Mouse (Mus musculus): ENCODE data around the gene Polr2b.
A peak's percentile ranks its signal among the peaks of the same experiment; 100 is the strongest.

Polr2b gene

DNA sequence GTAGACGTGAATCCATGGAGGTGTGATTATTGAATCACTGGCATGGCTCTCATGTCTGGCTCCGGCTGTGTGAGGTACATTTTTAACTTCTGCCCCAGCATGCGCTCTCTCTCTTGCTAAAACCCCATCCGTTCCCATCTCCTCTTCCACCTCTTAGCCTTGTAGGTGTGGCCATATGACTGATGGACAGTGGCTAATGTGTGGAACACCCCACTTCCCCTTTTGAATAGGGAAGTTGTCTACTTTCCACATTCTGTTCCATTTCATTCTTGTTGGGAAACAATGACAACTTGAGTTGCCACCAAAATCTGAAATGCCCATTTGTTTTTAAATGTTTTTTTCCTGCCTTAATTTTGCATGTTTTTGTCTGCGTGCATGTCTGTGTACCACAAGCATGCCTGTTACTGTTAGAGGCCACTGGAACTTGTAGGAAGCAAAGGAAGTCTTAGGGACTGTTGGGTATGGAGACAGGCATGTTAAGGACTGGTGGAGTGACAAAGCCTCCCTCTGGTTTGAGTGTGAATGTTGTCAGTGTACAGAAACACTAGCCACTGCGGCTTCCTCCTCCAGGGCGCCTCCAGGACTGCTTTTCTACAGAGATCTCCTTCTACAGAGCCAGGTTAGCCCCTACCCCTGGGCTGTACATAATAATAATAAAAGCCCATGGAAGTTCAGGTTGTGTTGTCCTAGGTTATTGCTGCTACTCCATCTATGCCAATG, 17.0 kb upstream of the Polr2b start:
- no peak for DNase-seq (ENCODE audit: low spot score in 2 of 2)

DNA sequence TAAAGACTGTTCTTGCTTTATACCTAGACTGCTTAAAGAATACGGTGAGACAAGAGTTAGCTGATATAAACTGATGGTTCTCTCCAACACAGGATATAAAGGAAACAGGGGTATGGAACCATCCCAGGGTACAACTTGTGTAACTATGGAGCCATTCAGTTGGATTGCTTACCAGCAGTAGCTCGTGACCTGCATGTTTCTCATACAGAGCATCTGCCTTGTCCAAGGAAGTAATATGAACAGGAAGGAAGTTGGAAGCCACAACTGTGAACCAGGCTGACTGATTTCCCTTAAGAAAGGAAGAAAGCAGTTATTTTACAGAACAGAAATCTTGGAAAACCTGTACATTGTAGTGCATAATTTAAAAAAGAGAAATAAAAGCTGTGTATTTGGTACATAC, 10.5 kb upstream of the Polr2b start:
- DNase-seq (ENCODE audit: low spot score in 2 of 2) = no peak

GRCm38 (mm10) chr5:77301296-77301903, 8.5 kb upstream of the Polr2b start:
- no peak for DNase-seq (ENCODE audit: low spot score in 2 of 2)

DNA sequence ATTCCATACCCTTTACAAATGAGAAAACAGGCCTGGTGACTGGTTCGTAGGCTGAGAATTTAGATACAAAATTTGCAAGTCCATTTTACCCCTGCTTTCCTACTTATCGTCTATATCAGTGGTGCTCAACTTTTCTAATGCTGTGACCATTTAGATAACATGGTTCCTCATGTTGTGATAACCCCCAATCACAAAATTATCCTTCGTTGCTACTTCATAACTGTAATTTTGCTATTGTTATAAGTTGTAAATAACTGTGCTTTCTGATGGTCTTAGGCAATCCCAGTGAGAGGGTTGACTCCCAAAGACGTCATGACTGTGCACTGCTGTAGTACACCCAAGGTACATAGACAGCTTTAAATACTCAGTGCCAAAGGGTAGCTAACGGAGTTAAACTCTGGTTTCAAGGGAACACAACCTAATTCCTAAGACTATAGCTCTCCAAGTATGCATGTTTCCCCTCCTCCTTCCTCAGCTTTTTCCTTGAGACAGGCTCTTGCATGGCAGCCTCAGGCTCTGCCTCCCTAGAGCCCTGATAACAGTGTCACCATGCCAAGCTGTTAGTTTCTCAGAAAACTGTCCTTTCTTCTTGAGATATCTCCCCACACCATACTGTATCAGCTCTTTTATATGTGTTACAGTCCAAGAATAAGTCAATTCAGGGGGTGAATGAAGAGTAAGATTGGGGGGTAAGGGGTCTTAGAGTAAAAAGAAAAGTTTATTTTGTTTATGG, 2.0 kb upstream of the Polr2b start:
- no peak for DNase-seq (ENCODE audit: low spot score in 2 of 2)

- no peak for DNase-seq (ENCODE audit: low spot score in 2 of 2)
Observed at GRCm38 (mm10) chr5:77309051-77309906, 668 bp upstream of the Polr2b start.

GRCm38 (mm10) chr5:77314206-77314605, 4.3 kb downstream of the Polr2b start:
- DNase-seq (ENCODE audit: low spot score in 2 of 2) = no peak

DNA sequence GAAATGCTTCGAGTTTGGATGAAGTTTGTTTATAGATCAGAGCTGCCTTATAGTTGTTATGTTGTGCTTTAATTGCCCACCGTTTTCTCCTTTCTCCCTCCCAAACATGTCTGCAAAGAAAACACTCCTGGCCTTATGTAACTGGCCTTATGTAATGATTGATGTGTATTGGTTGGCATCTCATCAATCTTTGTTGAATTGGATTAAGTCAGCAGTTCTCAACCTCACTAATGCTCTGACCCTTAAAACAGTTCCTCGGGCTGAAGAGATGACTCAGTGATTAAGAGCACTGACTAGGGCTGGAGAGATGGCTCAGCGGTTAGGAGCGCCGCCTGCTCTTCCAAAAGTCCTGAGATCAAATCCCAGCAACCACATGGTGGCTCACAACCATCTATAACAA, 5.0 kb downstream of the Polr2b start:
- no peak for DNase-seq (ENCODE audit: low spot score in 2 of 2)

GRCm38 (mm10) chr5:77324936-77325335, 15.0 kb downstream of the Polr2b start:
- no peak for DNase-seq (ENCODE audit: low spot score in 2 of 2)

DNA sequence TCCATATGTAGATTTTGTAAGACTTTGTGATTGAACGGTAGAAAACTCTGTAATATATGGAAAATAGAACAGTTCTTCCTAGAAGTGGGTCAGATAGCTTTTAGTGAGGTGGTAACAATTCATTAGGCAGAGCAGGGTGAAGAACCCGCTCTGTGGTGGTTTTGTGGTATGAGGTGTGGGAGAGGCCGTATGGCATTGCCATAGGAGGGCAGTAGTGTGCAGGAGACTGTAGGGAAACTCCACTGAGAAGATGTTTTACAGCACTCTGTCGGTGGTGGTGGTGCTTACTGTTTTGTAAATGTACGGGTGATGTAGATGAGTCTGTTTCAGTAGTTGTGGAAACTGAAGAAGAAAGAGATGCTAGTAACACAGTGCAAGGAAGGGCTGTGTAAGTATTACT, 20.2 kb downstream of the Polr2b start:
- no peak for DNase-seq (ENCODE audit: low spot score in 2 of 2)

DNA sequence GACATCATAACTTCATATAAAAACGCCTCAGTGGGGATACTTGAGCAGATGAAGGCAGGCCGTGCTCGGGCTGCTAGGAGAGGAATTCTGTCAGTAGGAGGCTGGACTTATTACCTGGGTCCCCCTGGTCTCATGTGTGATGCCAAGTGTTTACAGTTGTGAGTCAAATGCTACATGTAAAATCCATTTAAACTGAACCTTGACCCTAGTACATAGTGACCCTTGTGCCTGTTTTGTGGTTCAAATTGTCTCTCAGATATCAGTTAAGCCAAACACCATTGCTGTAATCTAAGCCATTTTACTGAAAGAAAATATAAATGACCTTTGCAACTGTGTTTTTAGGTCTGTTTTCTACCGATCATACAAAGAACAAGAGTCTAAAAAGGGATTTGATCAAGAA, 30.1 kb downstream of the Polr2b start:
- DNase-seq (ENCODE audit: low spot score in 2 of 2) = no peak

GRCm38 (mm10) chr5:77348901-77349300, 39.0 kb downstream of the Polr2b start:
- no peak for DNase-seq (ENCODE audit: low spot score in 2 of 2)

DNA sequence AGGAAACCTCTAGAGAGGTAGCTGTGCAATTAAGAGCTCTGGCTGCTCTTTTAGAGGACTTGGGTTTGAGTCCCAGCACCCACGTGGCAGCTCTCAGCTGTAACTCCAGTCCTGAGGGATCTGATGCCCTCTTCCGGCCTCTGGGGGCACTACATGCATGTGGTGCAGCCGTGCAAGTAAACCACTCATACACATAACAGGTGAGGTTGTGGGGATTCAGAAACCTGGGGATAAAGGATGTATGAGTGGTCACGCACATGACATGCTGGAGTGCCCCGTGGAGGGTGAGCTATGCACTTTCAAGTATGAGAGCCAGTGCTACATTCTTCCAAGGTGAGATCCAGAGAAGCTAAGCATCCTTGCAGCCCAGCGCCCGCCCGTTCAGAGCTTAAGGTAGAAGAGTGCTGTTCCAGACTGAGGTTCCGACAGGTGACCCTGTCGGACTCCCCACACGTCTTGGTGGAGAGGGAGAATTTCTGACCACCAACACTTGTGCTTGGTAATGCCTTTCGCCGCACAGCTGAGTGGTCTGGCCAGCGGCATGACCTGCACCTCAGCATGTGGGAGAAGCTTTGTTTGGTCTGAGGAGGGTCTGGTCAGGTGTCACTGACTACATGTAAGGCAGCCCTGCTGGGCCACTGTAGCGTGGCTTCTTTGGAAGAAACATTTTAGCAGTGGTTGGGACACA, 40.2 kb downstream of the Polr2b start:
- DNase-seq (ENCODE audit: low spot score in 2 of 2) = no peak

DNA sequence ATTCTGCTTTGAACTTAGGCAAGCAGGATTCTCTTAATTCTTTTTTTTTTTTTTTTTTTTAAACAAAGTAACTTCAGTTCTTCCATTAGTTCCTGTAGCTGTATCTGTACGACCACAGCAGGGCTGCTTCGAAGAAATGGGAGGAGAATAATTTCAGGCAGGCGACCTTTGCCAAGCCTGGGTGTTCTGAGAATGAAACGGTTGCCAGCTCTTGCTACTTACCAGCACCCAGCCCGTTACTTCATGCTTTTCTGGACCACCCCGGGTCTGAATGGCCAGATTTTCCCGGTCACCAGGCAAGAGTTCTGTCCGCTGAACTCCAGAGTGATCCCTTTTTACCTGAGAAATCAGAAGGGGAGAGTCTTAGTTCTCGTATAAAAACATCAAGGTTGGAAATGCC, 41.7 kb downstream of the Polr2b start:
- DNase-seq (ENCODE audit: low spot score in 2 of 2) = no peak

DNA sequence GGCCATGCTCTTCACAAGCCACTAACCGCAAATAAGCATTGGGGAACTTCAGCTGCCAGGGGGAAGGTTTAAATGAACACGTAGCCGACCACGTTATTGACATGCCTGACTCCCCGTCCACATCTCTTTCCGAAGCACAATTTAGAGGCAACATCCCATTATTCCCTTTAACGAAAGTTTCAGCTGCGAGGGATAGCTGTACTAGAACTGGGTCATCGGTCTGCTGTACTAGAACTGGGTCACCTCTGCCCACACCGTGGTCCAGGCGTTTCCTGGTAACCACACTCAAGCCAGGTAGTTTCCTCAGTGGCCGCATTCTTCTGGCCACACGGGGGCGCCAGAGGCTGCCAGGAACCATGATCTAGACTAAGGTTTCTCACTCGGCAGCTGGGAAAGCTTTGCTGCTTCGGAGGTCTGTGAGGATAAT, 44.4 kb downstream of the Polr2b start:
- peak; percentile 37 to 91 for DNase-seq (ENCODE audit: low spot score in 2 of 2)

DNA sequence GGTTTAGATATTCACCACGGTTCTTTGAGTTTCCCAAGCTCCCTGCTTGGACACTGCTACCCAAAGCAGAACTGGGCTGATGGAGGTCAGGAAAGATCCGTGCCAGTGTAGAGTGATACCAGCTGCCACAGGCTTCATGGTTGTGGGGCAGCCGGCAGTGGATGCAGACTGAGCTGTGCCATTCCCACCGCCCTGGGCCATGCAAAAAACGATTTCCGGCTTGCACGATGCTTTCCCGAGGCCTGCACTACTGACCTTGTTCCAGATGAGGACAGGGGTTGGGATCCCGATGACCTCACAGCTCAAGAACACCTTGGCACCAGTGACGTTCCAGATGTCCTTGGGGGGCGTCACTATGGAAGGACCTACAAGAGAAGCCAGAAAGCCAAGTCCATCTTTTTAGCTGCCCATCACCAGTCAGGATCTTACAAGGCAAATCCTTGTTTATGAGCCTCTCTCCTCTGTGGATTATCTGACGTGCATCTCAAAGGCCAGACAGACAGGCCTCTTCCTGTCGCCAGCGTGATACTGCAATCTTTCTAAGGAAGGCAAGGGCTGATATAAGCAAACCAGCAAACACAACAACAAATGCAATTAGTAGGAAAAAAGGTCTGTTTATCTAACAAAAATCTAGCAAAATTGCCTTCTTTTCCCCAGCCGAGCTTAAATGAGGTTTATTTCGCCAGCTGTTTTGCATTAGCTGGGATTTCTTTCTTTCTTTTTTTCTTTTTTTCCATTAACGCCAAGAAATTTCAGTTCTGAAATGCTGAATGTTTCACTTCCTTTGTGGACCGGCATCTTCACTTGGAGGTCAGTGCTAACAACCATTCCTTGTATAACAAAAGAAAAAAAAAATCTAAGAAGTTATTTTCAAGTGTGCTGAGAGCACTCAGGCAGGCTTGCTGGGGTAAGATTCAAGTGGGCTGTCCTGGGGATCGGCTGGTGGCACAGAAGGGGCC, 45.6 kb downstream of the Polr2b start:
- DNase-seq (ENCODE audit: low spot score in 2 of 2) = no peak

DNA sequence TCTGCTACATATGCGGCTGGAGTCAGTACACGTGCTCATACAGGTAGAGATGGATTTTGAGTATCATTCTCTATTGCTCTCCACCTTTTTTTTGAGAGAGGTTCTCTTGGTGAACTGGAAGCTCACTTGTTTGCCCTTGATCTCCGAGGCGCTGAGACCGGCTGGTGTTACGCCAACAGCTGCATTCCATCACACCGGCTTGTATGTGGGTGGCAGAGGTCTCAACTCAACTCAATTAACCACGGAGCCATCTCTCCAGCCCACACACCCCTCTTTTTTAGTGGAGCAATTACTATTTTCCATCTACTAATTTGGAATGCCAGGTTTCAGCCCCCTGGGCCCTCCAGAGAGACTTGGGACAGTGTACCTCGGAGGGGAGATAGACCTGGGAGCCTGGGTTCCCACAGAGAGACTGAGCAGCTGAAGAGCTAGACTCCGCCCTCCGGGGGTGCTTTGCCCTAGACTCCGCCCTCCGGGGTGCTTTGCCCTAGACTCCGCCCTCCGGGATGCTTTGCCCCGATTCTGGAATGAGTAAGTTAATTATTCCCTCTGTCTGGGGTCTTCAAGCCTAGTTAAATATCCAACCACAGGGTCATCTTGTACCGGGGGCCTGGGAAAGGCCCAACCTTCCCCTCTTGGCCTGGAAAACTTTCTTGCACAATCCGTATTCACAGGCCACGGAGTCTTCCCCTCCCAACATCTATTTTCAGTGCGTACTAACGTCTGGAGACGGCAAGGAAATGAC, 47.6 kb downstream of the Polr2b start:
- DNase-seq (ENCODE audit: low spot score in 2 of 2) = no peak

GRCm38 (mm10) chr5:77358347-77358746, 48.4 kb downstream of the Polr2b start:
- DNase-seq (ENCODE audit: low spot score in 2 of 2) = no peak

DNA sequence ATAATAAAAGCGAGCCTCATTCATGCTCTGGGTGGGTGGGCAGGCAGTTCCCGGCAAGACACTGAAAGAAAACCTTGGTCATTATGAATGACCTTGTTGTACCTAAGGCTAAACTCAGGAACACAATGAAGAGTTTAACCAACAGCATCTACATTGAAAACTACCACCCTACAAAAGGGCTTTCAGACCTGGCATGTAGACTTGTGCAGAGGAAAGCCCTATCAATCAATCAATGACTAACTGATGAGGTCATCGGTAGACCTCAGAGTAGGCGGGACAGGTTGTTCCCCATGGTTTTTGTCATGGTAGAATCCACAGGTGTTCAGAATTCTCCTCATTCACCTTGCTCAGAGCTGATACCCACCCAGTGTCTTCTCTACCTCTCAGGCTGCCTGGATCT, 50.0 kb downstream of the Polr2b start:
- no peak for DNase-seq (ENCODE audit: low spot score in 2 of 2)

GRCm38 (mm10) chr5:77361006-77361405, 51.1 kb downstream of the Polr2b start:
- DNase-seq (ENCODE audit: low spot score in 2 of 2) = no peak

GRCm38 (mm10) chr5:77362120-77362519, 52.2 kb downstream of the Polr2b start:
- DNase-seq (ENCODE audit: low spot score in 2 of 2) = no peak

Measured in left cerebral cortex, adult 9 months (tissue).